Mouse (Mus musculus) MEL (cell line): Measurements from ENCODE around the gene Tomm40.

Experiments used
- CHD2 ChIP-seq: IDR thresholded peaks from 2 replicates; pipeline ENCODE4 v1.6.1; 2011; ENCODE audit warnings: low read length, improper control_type of control experiment
- POLR2A ChIP-seq, 2 experiments: IDR thresholded peaks; 2 replicates each; pipeline ENCODE4 v1.6.1; 2011 to 2012; ENCODE audit warnings: low read length in 2 of 2, mild to moderate bottlenecking in 2 of 2, control low read depth in 1 of 2, improper control_type of control experiment in 1 of 2, low read depth in 1 of 2, moderate library complexity in 1 of 2; ENCODE audit not compliant: control insufficient read depth in 1 of 2, insufficient read depth in 1 of 2, poor library complexity in 1 of 2

DNA sequence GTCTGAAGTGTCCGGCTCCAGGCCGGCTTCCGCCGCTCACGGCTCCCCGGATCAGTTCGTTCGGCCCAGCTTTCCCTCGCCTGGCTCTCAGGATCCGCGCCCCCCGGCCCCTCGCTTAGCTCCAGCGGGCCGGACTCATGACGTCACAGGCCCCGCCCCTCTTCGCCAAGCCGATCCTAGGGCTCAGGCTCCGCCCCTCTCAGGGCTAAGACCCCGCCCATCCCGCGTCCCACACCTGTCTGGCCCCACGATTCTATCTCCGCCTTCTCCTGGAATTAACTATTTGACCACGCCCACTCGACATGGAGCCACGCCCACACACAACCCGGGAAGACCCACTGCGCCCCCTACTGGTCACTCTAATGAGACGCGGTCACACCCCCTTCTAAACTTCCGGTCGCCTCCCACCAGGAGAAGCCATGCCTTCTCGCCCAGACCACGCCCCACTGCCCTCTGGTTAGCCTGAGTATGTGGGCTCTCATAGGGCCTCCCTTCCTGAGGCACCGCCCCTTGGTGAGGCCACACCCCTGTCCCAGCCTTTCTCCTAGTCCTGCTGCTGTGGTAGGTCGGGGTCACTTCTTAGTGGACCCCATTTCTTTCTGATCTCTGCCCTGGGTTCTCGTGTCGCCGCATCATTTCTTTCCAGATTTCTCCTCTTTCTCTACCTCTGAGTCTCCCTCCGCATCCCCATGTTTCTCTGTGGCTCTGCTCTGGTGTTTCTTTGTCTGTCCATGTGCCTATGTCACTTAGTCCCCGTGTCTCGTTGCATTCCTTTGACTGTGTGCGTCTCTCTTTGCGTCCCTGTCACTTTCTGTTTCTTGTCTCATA is 34.4 kb upstream of the Tomm40 start:
- TF ChIP-seq CHD2, result no peak
- TF ChIP-seq POLR2A (IDR thresholded peaks at IDR 0.05; ENCODE audit: control insufficient read depth in 1 of 2, insufficient read depth in 1 of 2, low read depth in 1 of 2, low read length in 2 of 2, poor library complexity in 1 of 2), result no peak
